Mouse (Mus musculus) C2C12 (cell line): ENCODE results near the gene Lemd2. TPM values are rescaled to one million over a fixed set of nuclear protein-coding genes. Genes with fewer than 3 reads are reported as not detected.

Experiments used
- H3K27me3 ChIP-seq: one replicate; pipeline ENCODE4 v1.6.1; 2011; ENCODE audit not compliant: control insufficient read depth, insufficient read depth, insufficient read length
- H3K36me3 ChIP-seq: one replicate; pipeline ENCODE4 v1.6.1; 2011; ENCODE audit not compliant: control insufficient read depth, insufficient read depth
- H3K4me3 ChIP-seq: one replicate; pipeline ENCODE4 v1.5.1; 2011; ENCODE audit warnings: mild to moderate bottlenecking, control low read depth; ENCODE audit not compliant: poor library complexity, insufficient read depth, severe bottlenecking
- H3K79me2 ChIP-seq: one replicate; pipeline ENCODE4 v1.6.1; 2011; ENCODE audit not compliant: control insufficient read depth, insufficient read depth
- H3K79me3 ChIP-seq: one replicate; pipeline ENCODE4 v1.6.1; 2011; ENCODE audit warnings: low read depth, control low read depth
- H3ac ChIP-seq: one replicate; pipeline ENCODE3; 2011; ENCODE audit warnings: low read depth; ENCODE audit not compliant: control insufficient read depth, insufficient read length
- CEBPB ChIP-seq: IDR thresholded peaks from one replicate; pipeline ENCODE4 v1.6.1; 2011; ENCODE audit warnings: low read depth, mild to moderate bottlenecking, control low read depth, moderate library complexity
- CTCF ChIP-seq: IDR thresholded peaks from one replicate; pipeline ENCODE4 v1.5.1; 2011; ENCODE audit not compliant: control insufficient read depth, insufficient read depth, insufficient read length
- FOSL1 ChIP-seq: IDR thresholded peaks from one replicate; pipeline ENCODE4 v1.8.0; 2011; ENCODE audit warnings: mild to moderate bottlenecking, low read length; ENCODE audit not compliant: poor library complexity, insufficient read depth, severe bottlenecking
- MAX ChIP-seq: IDR thresholded peaks from one replicate; pipeline ENCODE4 v1.6.1; 2011; ENCODE audit warnings: mild to moderate bottlenecking, control low read depth
- MYOD1 ChIP-seq: IDR thresholded peaks from one replicate; pipeline ENCODE4 v1.6.1; 2011; ENCODE audit warnings: low read depth; ENCODE audit not compliant: control insufficient read depth, insufficient read length
- MYOG ChIP-seq: IDR thresholded peaks from one replicate; pipeline ENCODE4 v1.6.1; 2011; ENCODE audit not compliant: control insufficient read depth, insufficient read length; ENCODE audit errors: extremely low read depth
- USF1 ChIP-seq: IDR thresholded peaks from one replicate; pipeline ENCODE4 v1.6.1; 2011; ENCODE audit warnings: low read depth, mild to moderate bottlenecking, control low read depth, moderate library complexity
- polyA plus RNA-seq: library from polyadenylated mRNA; unstranded; fragments of >200 nt; fragmentation: generic; extraction: Trizol; gene quantifications from one replicate; pipeline ENCODE4 v1.2.1, GENCODE M21; 2012; ENCODE audit warnings: missing spikeins

Gene Lemd2
- polyA plus RNA-seq, 1 experiment: 45.9 TPM

DNA sequence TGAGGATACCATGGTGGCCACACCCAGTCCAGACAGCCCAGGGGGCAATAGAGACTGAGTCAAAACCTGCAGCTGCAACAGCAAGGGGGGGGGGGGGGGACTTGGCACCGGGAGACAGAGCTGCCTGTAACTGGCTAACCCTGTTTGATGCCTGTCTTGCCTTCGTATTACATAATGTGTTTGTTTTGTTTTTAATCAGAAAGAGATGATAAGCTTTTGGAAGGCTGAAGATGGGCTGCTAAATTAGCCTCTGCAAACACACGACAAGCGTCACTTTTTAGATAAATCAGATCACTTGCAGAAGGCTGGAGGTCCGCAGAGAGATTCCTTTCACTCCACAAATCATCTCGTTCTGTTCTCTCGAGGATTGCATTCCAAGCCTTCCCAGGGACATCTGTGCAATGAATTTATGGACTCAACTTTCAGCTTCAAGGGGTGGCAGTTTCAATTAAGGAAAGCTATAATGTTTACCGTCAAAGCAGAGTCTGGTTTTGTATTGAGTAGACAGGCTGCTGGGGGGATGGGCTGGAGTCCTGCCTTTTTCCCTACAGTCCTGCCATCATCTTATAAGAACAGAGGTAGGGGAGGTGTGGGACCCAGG lies 57.8 kb downstream of the Lemd2 start:
- Histone ChIP-seq H3K4me3 (no peak overlapping the region), H3K79me2 (no peaks in the 10 kb centered on the region), H3K36me3 (no peaks in the 10 kb centered on the region), H3K27me3 (no peaks in the 10 kb centered on the region), H3K79me3 (no peaks in the 10 kb centered on the region), H3ac (no peak overlapping the region)
- no peak for TF ChIP-seq CTCF
- TF ChIP-seq FOSL1: no peak
- TF ChIP-seq CEBPB: no peak
- TF ChIP-seq MYOD1: no peak
- no peak for TF ChIP-seq MYOG
- no peak for TF ChIP-seq MAX
- TF ChIP-seq USF1: no peak

DNA sequence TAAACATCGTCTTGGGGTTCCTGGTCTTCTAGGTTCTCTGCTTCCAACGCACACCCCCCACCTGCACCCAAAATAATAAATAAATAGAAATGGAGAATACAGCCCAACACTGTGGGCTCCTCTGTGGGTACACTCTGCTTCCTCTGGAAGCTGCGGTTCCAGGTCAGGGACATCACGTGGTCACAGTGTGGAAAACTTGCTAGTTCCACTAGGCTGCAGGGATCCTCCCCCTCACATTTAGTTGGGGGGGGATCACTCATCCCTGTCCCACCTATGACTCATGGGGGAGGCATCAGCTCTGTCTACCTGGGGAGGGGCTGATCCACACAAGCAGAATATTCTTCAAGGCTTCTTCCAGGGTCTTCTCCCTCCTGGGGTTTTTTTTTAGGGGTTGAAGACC lies 60.1 kb downstream of the Lemd2 start:
- Histone ChIP-seq H3K36me3 (no peaks in the 10 kb centered on the region), H3K27me3 (no peaks in the 10 kb centered on the region), H3K4me3 (no peak overlapping the region), H3ac (no peak overlapping the region), H3K79me3 (no peaks in the 10 kb centered on the region), H3K79me2 (no peaks in the 10 kb centered on the region)
- TF ChIP-seq USF1: peak; percentile 52
- TF ChIP-seq FOSL1: no peak

DNA sequence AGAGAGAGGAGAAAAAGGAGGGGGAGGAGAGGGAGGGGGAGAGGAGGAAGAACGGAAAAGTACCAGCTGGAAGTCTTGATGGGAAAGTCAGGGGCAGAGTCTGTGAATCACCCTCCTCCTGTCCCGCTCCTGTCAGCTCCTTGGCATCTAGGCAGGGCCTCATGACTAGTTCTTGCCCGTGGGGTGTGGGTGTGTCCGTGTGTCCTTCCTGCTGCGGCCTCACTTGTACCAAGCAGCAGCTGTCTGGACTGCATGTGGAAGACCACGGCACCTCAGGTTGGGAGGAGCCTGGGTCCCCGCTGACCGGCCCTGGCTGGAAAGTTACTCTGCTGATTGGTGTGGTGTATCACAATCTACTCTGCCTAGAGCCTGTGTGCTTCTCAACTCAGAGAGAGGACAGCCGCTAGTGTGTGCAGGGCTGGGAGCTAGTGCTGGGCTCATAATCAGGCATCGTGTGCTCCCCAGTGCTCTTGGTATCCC lies 62.3 kb downstream of the Lemd2 start:
- Histone ChIP-seq H3K27me3 (no peaks in the 10 kb centered on the region), H3K79me2 (no peaks in the 10 kb centered on the region), H3K4me3 (no peak overlapping the region), H3K36me3 (no peaks in the 10 kb centered on the region), H3K79me3 (no peaks in the 10 kb centered on the region), H3ac (no peak overlapping the region)
- peak; percentile 87 for TF ChIP-seq MAX
- no peak for TF ChIP-seq MYOG
- TF ChIP-seq MYOD1: peak; percentile 78

DNA sequence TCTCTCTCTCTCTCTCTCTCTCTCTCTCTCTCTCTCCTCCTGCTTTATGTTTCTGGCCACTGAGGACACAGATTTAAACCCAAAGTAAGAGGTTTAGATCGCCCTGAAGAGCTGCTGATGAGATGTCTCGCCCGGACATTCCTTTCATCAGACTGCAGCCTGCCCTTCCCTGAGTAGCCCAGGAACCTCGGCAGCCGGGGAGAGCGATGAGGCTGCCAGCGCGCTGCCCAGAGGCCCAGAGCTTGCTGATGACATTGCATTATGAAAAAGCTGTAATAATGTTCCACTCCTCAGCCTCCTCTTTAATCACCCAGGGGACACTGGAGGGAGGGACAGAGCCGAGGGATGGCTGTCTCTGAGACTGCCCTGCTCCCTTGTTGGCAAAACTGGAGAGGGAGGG lies 64.0 kb downstream of the Lemd2 start:
- Histone ChIP-seq H3K36me3 (no peaks in the 10 kb centered on the region), H3K4me3 (no peak overlapping the region), H3K27me3 (no peaks in the 10 kb centered on the region), H3ac (no peak overlapping the region), H3K79me3 (no peaks in the 10 kb centered on the region), H3K79me2 (no peaks in the 10 kb centered on the region)
- TF ChIP-seq USF1 (no peak), FOSL1 (no peak), MAX (no peak), MYOD1 (no peak), CEBPB (no peak)

Other genes with a start within 250 kb of the Lemd2 start
- gene Zbtb9, start 231.3 kb downstream of the Lemd2 start, polyA plus RNA-seq: 6.8 TPM
- gene Bak1, start 175.5 kb downstream of the Lemd2 start, polyA plus RNA-seq: 95.1 TPM
- gene Itpr3, start 147.2 kb downstream of the Lemd2 start, polyA plus RNA-seq: 20.0 TPM
- 630 TPM for gene Uqcc2, start 70.6 kb downstream of the Lemd2 start, polyA plus RNA-seq
- 0.08 TPM for gene Ip6k3, start 36.7 kb downstream of the Lemd2 start, polyA plus RNA-seq